Mouse (Mus musculus) limb, embryonic 13.5 days (tissue): ENCODE measurements around the gene Crabp2. TPM values are rescaled to one million over a fixed set of nuclear protein-coding genes. Genes with fewer than 3 reads are reported as not detected.

Source experiments
- ATAC-seq: fragments of 200-750 bp; cut with Nextera tagmentation; 2 replicates; pipeline ENCODE4 v1.8.0; 2017; ENCODE audit warnings: low read depth, moderate number of reproducible peaks, moderate TSS enrichment; ENCODE audit not compliant: low FRiP score
- H3K27ac ChIP-seq: fragments of 300-500 bp; sonication (generic); 2 replicates; pipeline ENCODE4 v1.5.1; 2015; ENCODE audit warnings: inconsistent platforms, mild to moderate bottlenecking, moderate library complexity
- H3K27me3 ChIP-seq: fragments of 300-500 bp; sonication (generic); 2 replicates; pipeline ENCODE4 v1.6.1; 2015; ENCODE audit warnings: mild to moderate bottlenecking, inconsistent platforms
- H3K36me3 ChIP-seq: fragments of 300-500 bp; sonication (generic); 2 replicates; pipeline ENCODE4 v1.6.1; 2015; ENCODE audit warnings: inconsistent platforms, mild to moderate bottlenecking, moderate library complexity
- H3K4me1 ChIP-seq: fragments of 300-500 bp; sonication (generic); 2 replicates; pipeline ENCODE4 v1.6.1; 2015; ENCODE audit warnings: inconsistent platforms
- H3K4me2 ChIP-seq: fragments of 300-500 bp; sonication (generic); replicated peaks from 2 replicates; pipeline ENCODE4 v1.6.1; 2015; ENCODE audit warnings: inconsistent platforms, mild to moderate bottlenecking, moderate library complexity
- H3K4me3 ChIP-seq: fragments of 300-500 bp; sonication (generic); 2 replicates; pipeline ENCODE4 v1.5.1; 2015; ENCODE audit warnings: moderate library complexity, mild to moderate bottlenecking, inconsistent platforms
- H3K9ac ChIP-seq: fragments of 300-500 bp; sonication (generic); 2 replicates; pipeline ENCODE4 v1.6.1; 2015; ENCODE audit warnings: mild to moderate bottlenecking, inconsistent platforms
- H3K9me3 ChIP-seq: fragments of 300-500 bp; sonication (generic); 2 replicates; pipeline ENCODE4 v1.6.1; 2016; ENCODE audit warnings: inconsistent platforms
- WGBS: fragments of 180-500 bp; shearing (Covaris S2); methylation state at CpG from one replicate; pipeline ENCODE4 v1.1.7; 2015; 5-methylcytosine and 5-hydroxymethylcytosine counted together
- polyA plus RNA-seq: library from polyadenylated mRNA; unstranded; fragments of >200 nt; fragmentation: Nextera tagmentation; extraction: Ambion mirVana; gene quantifications from 2 replicates; pipeline ENCODE4 v1.2.1, GENCODE M21; 2015

Gene Crabp2
- polyA plus RNA-seq, 1 experiment from 2014 or later = 518 TPM

DNA sequence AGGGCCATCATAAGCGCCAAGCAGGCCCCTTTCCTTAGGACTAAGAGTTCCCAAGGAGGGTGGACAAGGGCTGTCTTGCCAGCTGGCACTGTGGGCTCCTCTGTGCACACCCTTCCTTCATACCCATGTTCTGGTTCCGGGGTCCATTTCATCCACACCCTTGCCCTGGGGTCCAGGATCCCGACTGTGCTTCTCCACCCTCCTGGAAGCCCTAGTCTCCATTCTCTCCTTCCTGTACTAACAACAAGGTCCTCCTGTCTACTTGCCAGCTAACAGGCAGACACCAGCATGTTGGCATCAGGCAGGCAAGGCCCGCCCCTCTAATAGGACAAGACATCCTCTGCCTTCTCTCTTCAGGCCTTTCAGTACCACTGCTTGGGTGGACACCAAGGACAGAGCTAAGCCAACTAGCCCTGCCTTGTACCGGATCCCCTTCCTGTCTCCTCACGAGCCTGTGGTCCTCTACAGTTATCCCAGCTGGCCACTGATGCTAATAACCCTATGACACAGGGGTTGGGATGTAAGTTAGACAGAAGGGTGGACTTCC, 32.8 kb downstream of the Crabp2 start:
- ATAC-seq = no peak
- no peak overlapping the region for H3K4me3 ChIP-seq
- 0 out of 2 replicates have a peak, but pooled peaks cover 3% of the 10 kb centered on the region for H3K27me3 ChIP-seq
- peaks cover 43% of the 10 kb centered on the region for H3K4me1 ChIP-seq
- 78% methylated on average over 6 of the region's 6 CpGs for WGBS
- peaks cover 6% of the 10 kb centered on the region; the same call in 1 of the 2 replicates for H3K36me3 ChIP-seq
- H3K9me3 ChIP-seq = no peaks in the 10 kb centered on the region
- H3K4me2 ChIP-seq = no peak overlapping the region
- no peak overlapping the region for H3K27ac ChIP-seq
- H3K9ac ChIP-seq = no peak overlapping the region; the same call in 1 of the 2 replicates

DNA sequence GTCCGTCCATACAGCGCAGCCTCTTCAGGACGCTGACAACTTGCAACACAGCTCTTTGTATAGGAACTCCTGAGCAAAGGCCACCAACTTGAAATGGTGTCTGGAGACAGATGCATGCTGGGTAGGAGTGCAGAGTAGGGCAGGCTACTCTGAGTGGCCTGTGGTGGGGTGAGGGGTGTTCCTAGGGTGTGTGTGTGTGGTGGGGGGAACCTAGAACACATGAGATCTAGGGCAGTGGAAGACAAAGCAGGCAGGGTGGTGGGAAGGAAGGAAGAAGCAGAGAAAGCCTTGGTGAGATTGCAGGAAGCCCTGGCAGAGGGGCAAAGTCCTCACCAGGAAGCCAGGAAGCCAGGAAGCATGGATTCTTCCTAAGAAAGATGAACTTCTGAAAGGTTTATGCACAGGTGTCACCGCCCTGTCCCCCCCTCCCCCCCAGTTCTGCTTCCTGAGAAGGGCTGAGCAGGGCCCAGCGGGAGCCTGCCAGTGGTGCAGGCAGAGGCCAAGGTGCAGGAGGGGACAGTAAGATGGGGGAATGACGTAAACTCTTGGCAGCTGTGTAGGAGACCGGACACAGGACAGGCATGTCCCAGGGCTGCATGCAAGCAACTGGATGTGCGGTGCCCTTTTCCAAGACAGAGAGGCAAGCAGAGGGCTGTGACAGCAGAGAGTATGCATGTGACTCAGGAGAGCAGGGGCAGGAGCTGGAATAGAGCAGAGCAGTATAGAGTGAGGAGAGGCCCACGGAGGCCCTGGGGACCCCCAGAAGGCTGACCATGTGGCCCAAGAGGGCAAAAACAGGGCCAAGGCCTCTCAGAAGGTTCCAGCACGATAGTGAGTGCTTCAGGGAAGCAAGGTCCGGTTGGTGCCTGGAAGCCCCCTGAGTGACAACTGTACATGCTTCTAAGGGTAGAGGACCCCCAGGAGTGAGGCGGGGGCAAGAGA, 33.7 kb downstream of the Crabp2 start:
- peak overlapping the region; percentile 48 for H3K9ac ChIP-seq
- 41% methylated on average over 12 of the region's 12 CpGs for WGBS
- ATAC-seq = no peak

DNA sequence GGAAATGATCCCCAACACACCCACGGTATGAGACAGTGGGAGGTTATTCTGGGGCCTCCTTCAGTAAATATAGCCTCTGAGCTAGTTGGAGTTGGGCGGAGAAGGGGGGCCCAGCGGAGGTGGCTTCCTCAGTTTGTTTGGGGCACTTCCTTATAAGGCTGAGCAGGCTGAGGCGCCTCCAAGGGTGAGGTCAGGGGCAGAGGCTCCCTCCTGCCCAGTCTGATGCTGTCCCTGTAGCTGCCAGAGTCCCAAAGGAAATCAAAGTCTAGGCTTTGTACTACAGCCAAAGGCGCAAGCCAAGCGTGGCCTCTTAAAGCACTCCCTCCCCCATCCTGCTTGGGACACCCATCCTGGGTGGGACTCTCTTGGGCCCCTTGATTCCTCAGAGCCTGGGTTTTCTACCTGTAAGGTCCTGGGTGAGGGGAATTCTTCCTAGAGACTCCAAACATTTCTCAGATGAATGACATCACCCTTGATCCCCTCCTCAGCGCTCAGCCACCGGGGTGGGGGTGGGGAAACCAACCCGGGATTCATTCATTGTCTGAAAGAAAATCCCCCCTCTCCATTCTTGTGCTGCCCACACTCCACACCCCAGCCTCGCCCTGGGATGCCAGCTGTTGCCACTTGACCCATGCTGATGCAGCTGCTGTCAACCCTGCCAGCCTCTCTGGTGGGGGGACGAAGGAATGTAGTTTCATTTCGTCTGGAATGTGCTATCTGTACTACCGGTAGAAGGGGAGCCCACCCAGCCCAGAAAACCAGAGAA, 34.6 kb downstream of the Crabp2 start:
- Histone ChIP-seq H3K4me3 (peak overlapping the region; percentile 17; the same call in 1 of the 2 replicates), H3K9ac (peak overlapping the region; percentile 48), H3K36me3 (no peaks in the 10 kb centered on the region), H3K4me1 (peaks cover 56% of the 10 kb centered on the region), H3K4me2 (peak overlapping the region; percentile 49), H3K9me3 (no peaks in the 10 kb centered on the region), H3K27ac (peak overlapping the region; percentile 75), H3K27me3 (peaks cover 4% of the 10 kb centered on the region)
- ATAC-seq = peak; percentile 19; the same call in 1 of the 2 replicates
- WGBS = 10% methylated on average over 13 of the region's 13 CpGs

More for the DNA sequence above, 33.7 kb downstream of the Crabp2 start:
- no peak overlapping the region for H3K4me3 ChIP-seq
- peak overlapping the region; percentile 49 for H3K4me2 ChIP-seq
- no peaks in the 10 kb centered on the region for H3K9me3 ChIP-seq
- H3K4me1 ChIP-seq = peaks cover 50% of the 10 kb centered on the region
- peak overlapping the region; percentile 75 for H3K27ac ChIP-seq
- 0 out of 2 replicates have a peak, but pooled peaks cover 3% of the 10 kb centered on the region for H3K27me3 ChIP-seq
- H3K36me3 ChIP-seq = no peaks in the 10 kb centered on the region

DNA sequence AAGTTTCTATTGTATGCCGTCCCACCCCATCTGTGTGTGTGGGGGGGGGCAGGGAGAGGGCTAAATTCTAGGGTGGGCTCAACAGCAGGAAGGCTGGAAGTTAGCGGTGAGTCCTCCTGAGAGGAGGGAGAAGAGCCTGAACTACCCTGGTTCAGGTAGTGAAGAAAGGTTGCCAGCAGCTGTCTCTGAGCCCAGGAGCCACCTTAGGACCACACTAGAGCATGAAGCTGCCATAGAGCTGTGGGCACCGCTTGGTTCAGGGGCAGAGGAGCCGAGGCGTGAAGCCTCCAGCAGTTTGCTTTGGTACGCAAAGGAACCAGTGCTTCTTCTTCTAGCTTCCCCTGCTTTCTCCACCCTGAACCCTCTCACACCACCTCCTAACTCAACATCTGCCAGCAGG, 35.2 kb downstream of the Crabp2 start:
- H3K36me3 ChIP-seq = no peaks in the 10 kb centered on the region
- no peak for ATAC-seq
- peak overlapping the region; percentile 49 for H3K4me2 ChIP-seq
- no peaks in the 10 kb centered on the region for H3K9me3 ChIP-seq
- H3K27me3 ChIP-seq = peaks cover 11% of the 10 kb centered on the region
- 47% methylated on average over 6 of the region's 6 CpGs for WGBS
- H3K9ac ChIP-seq = peak overlapping the region; percentile 48; the same call in 1 of the 2 replicates
- H3K27ac ChIP-seq = peak overlapping the region; percentile 66; the same call in 1 of the 2 replicates
- peaks cover 61% of the 10 kb centered on the region for H3K4me1 ChIP-seq
- no peak overlapping the region for H3K4me3 ChIP-seq

DNA sequence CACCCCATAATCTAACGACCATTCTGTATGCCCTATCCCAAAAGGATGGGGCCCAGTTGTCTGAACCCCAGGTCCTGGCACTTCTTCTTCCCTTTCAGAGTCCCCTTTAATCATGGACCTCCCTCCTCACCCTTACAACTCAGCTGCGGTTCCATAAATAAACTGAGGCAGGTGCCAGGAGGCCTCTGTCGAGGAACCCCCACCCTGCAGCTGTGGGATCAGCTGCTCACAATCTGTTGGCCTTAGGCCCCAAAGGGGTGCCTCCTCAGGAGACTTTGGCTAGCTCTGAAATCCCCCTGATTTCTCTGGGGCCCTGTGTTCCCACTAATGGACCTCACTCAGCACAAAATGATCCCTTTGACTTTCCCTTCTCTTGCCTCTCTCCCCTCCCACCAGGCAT, 35.6 kb downstream of the Crabp2 start:
- 34% methylated on average over 3 of the region's 3 CpGs for WGBS
- no peaks in the 10 kb centered on the region for H3K9me3 ChIP-seq
- no peak overlapping the region for H3K9ac ChIP-seq
- H3K4me1 ChIP-seq = peaks cover 61% of the 10 kb centered on the region
- H3K36me3 ChIP-seq = no peaks in the 10 kb centered on the region
- H3K27me3 ChIP-seq = peaks cover 15% of the 10 kb centered on the region
- no peak overlapping the region for H3K4me3 ChIP-seq
- peak overlapping the region; percentile 49; the same call in 1 of the 2 replicates for H3K4me2 ChIP-seq
- no peak for ATAC-seq
- peak overlapping the region; percentile 66; the same call in 1 of the 2 replicates for H3K27ac ChIP-seq

DNA sequence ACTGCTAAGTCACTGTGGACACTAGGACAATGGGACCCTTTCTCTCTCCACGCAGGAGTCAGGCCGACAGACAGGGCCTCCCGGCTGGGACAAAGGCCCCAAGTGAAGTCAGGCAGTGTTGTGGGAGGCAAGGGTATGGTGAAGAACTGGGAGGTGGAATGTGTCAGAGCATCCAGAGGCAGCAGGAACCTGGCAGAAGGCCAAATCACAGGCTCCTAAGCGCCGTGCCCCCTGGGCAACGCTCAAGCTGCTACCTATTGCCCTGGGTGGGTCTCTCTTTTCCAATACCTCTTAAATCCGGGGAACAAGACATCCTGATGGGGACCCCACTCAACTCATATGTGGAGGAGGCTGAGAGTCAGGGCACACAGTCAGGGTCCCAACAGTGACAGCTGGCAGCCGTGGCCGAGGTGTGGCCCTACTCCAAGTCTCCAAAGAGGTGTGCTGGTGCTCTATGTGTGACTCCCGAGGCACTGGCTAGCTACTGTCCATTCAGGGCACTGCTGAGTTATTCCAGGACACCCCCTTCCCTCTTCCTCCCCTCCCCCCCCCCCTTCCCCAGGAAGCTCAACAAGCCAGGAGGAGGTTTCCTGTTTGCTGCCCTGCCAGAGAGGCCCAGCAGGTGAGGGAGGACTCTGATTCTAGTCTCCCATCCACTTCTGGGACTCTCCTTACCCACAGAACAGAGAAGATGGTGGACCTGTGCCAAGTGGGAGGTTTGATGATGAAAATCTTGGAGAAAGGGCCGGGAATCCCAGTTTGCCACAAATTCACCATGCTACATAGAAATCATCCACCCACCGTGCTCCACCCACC, 37.2 kb downstream of the Crabp2 start:
- no peak overlapping the region; the same call in 1 of the 2 replicates for H3K27ac ChIP-seq
- H3K9me3 ChIP-seq = no peaks in the 10 kb centered on the region
- H3K4me3 ChIP-seq = no peak overlapping the region
- peaks cover 61% of the 10 kb centered on the region for H3K4me1 ChIP-seq
- H3K4me2 ChIP-seq = peak overlapping the region; percentile 80; the same call in 1 of the 2 replicates
- no peaks in the 10 kb centered on the region for H3K36me3 ChIP-seq
- WGBS = 45% methylated on average over 12 of the region's 12 CpGs
- ATAC-seq = no peak
- 0 out of 2 replicates have a peak overlapping the region, but pooled peaks have one; percentile 31 for H3K9ac ChIP-seq
- H3K27me3 ChIP-seq = peaks cover 31% of the 10 kb centered on the region

DNA sequence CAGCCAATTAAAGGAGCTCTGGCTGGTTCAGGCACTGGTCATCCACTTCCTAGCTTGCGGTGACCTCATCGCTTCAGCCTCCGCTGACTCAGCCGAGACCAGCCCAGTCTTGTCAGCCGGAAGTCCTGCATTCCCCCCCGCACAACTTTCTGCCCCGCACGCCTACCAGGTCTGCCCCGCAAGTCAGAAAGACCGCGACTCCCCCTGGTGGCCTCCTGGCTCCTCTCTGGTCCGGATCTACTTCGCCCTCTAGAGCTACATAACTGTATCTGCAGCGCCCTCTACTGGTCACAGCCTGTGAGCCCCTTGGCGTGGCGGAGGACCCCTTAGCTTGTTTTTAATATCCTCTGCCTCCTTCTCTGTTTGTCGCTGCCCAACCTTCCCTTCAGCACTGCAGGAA, 38.4 kb downstream of the Crabp2 start:
- ATAC-seq = peak; percentile 76
- WGBS = under 1% methylated on average over 17 of the region's 17 CpGs

DNA sequence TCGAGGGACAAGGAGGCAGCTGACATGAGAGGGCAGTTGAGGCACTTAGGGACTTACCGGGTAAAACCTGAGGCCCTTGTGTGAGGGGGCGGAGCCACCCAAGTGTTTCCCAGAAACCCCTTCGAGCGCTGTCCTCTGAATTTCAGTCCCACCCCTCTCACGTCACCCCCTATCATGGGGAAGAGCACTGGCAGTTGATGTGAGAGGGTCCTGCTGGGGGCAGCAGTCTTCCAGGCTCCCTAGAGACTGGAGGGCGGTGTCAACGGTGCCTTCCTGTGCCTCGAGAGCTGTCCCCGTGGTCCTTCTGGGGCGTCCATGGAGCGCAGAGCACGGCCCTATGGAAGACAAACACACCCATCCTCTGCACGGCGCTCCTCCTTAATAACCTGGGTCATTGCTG, 39.2 kb downstream of the Crabp2 start:
- Histone ChIP-seq H3K4me2 (peak overlapping the region; percentile 80), H3K27me3 (peaks cover 51% of the 10 kb centered on the region), H3K27ac (no peak overlapping the region), H3K4me3 (peak overlapping the region; percentile 44), H3K4me1 (peaks cover 49% of the 10 kb centered on the region), H3K9me3 (no peaks in the 10 kb centered on the region), H3K9ac (peak overlapping the region; percentile 53), H3K36me3 (no peaks in the 10 kb centered on the region)
- under 1% methylated on average over 15 of the region's 15 CpGs for whole genome bisulfite sequencing
- no peak for ATAC-seq

More for the DNA sequence above, 38.4 kb downstream of the Crabp2 start:
- no peaks in the 10 kb centered on the region for H3K36me3 ChIP-seq
- H3K9me3 ChIP-seq = no peaks in the 10 kb centered on the region
- H3K4me1 ChIP-seq = peaks cover 57% of the 10 kb centered on the region
- peaks cover 43% of the 10 kb centered on the region for H3K27me3 ChIP-seq
- no peak overlapping the region for H3K27ac ChIP-seq
- H3K9ac ChIP-seq = 0 out of 2 replicates have a peak overlapping the region, but pooled peaks have one; percentile 53
- peak overlapping the region; percentile 80 for H3K4me2 ChIP-seq
- H3K4me3 ChIP-seq = peak overlapping the region; percentile 44

DNA sequence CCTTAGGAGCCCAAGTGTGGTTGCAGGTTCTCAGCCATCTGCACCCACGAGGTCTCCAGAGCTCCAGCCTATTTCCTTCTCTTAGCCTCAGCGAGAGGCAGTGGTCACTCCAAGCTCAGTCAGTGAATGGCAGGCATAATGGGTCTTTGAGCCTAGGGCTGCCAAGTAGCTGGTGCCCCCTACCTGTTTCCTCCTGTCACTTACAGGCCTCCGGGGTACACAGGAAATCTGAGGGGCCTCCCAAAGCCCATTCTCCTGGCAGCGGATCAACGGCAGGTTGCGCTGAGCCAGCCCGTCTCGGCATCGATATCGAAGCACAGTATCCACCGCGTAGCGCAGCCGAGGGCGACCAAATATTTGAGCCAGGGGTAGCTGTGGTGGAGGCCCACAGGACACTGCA, 39.6 kb downstream of the Crabp2 start:
- Histone ChIP-seq H3K36me3 (no peaks in the 10 kb centered on the region), H3K27ac (no peak overlapping the region), H3K4me1 (peaks cover 45% of the 10 kb centered on the region), H3K27me3 (peaks cover 55% of the 10 kb centered on the region), H3K4me3 (peak overlapping the region; percentile 44), H3K4me2 (peak overlapping the region; percentile 80), H3K9me3 (no peaks in the 10 kb centered on the region), H3K9ac (peak overlapping the region; percentile 53)
- ATAC-seq = no peak
- 7% methylated on average over 15 of the region's 15 CpGs for WGBS

DNA sequence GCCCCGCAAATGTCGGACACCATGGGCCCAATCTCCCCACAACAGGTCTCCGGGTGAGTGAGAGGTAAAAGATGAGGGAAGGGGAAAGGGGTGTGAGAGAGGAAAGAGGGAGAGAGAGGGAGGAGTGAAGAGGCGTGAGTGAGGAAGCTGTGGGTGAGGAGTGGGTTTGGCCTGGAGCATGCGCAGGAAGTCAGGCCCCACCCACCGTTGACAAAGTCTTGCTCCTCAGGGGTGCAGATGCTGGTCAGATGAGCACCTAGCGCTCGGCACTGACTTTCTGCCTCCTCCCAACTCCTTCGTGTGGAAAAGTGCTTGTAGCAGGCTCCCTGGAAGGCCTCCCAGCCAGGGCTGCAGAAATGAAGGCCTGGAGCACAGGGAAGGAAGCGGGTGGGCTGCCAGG, 41.5 kb downstream of the Crabp2 start:
- WGBS = 36% methylated on average over 10 of the region's 10 CpGs
- ATAC-seq = no peak
- Histone ChIP-seq H3K27ac (no peak overlapping the region), H3K4me1 (peaks cover 31% of the 10 kb centered on the region), H3K9me3 (no peaks in the 10 kb centered on the region), H3K9ac (no peak overlapping the region), H3K4me3 (no peak overlapping the region), H3K27me3 (peaks cover 71% of the 10 kb centered on the region), H3K36me3 (no peaks in the 10 kb centered on the region), H3K4me2 (no peak overlapping the region)

DNA sequence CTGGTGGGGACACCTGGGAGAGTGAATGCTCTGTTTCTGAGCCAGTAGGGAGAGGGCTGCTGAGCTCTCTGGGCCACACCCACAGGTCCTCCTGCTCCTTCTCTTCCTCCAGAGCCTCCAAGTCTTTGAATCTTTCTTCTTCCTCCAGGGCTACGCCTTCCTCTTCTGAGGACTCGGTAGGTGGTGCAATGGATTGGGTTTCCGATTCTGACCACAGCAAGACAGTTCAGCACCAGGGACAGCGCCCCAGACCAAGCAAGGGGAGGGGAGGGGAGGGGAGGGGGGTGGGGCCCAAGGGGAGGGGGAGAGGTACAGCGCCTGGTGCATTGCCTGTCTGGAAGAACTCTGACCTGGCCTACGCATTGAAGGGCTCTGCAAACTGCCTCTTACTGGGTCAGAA, 45.0 kb downstream of the Crabp2 start:
- 0% methylated on average over 5 of the region's 6 CpGs for WGBS
- Histone ChIP-seq H3K4me3 (no peak overlapping the region), H3K27me3 (peaks cover 100% of the 10 kb centered on the region), H3K9me3 (no peaks in the 10 kb centered on the region), H3K4me2 (no peak overlapping the region), H3K9ac (no peak overlapping the region), H3K27ac (no peak overlapping the region), H3K36me3 (no peaks in the 10 kb centered on the region), H3K4me1 (peaks cover 9% of the 10 kb centered on the region)
- no peak for ATAC-seq
